In genomic region chr13:21323405-21323804, GRCm38 (mm10) we compare ENCODE assay signal across 10 mouse cellular contexts. TPM values are rescaled to one million over a fixed set of nuclear protein-coding genes. Genes with fewer than 3 reads are reported as not detected.
A peak's percentile ranks its signal among the peaks of the same experiment; 100 is the strongest.
DNase-seq lines count a peak whose midpoint lies in the region; ATAC-seq and TF ChIP-seq lines count a peak whose summit lies in the region.
"Had no signal": no experiment of that assay in that cellular context is flagged by ENCODE, and none has a peak within 500 bp of the region (broad histone marks: within the 10 kb centered on the region; RNA-seq: fewer than 3 reads in every experiment).

No protein-coding gene starts in this region.

- no peak for DNase-seq in forebrain, embryonic 11.5 days (ENCODE audit: low spot score)
- DNase-seq in liver, postnatal 0 days = no peak
- no peak for DNase-seq in adrenal gland, postnatal 4 days (ENCODE audit: low spot score in 2 of 2)

- no peak overlapping the region for H3K27ac ChIP-seq in forebrain, embryonic 11.5 days (ENCODE audit: low read depth, low read length)
- H3K27ac ChIP-seq in forebrain, embryonic 13.5 days = no peak overlapping the region
- no peak overlapping the region for H3K27ac ChIP-seq in liver, embryonic 12.5 days
- no peak overlapping the region for H3K27ac ChIP-seq in liver, postnatal 0 days (ENCODE audit: low read depth)
- no peak overlapping the region for H3K27ac ChIP-seq in midbrain, embryonic 15.5 days

- TF ChIP-seq EP300 in liver, postnatal 0 days (IDR thresholded peaks at IDR 0.05; ENCODE audit: low read depth) = no peak

- H3K9ac ChIP-seq in forebrain, embryonic 11.5 days (ENCODE audit: low read length) = no peak overlapping the region
- no peak overlapping the region for H3K9ac ChIP-seq in forebrain, embryonic 13.5 days
- H3K9ac ChIP-seq in liver, embryonic 12.5 days = no peak overlapping the region
- no peak overlapping the region for H3K9ac ChIP-seq in liver, postnatal 0 days (replicated peaks)
- no peak overlapping the region for H3K9ac ChIP-seq in midbrain, embryonic 15.5 days

- ATAC-seq in forebrain, embryonic 11.5 days (replicated peaks; ENCODE audit: low FRiP score) = no peak
- ATAC-seq in forebrain, embryonic 13.5 days = no peak
- ATAC-seq in liver, embryonic 12.5 days = no peak
- ATAC-seq in liver, postnatal 0 days = no peak
- peak; percentile 29; the same call in 1 of the 2 replicates for ATAC-seq in granulocyte monocyte progenitor cell, adult 5-6 weeks (replicated peaks; ENCODE audit: poor library complexity, severe bottlenecking)
- no peak for ATAC-seq in midbrain, embryonic 15.5 days (replicated peaks)
- ATAC-seq in monocyte, adult 5-6 weeks (replicated peaks; ENCODE audit: insufficient number of reproducible peaks, low FRiP score, low TSS enrichment, poor library complexity, severe bottlenecking) = no peak

- no peak for TF ChIP-seq CTCF in liver, postnatal 0 days (IDR thresholded peaks at IDR 0.05; ENCODE audit: low read depth)

- no peaks in the 10 kb centered on the region for H3K9me3 ChIP-seq in forebrain, embryonic 11.5 days (ENCODE audit: control insufficient read depth, low read length)
- H3K9me3 ChIP-seq in forebrain, embryonic 13.5 days (replicated peaks) = no peaks in the 10 kb centered on the region
- no peaks in the 10 kb centered on the region for H3K9me3 ChIP-seq in liver, embryonic 12.5 days (replicated peaks)
- H3K9me3 ChIP-seq in liver, postnatal 0 days (ENCODE audit: low read length) = no peaks in the 10 kb centered on the region
- H3K9me3 ChIP-seq in midbrain, embryonic 15.5 days = no peaks in the 10 kb centered on the region

- 0 out of 2 replicates have a peak, but pooled peaks cover 2% of the 10 kb centered on the region for H3K4me1 ChIP-seq in forebrain, embryonic 11.5 days (replicated peaks; ENCODE audit: control insufficient read depth, insufficient read depth, low read length)
- H3K4me1 ChIP-seq in forebrain, embryonic 13.5 days = peaks cover 13% of the 10 kb centered on the region
- peaks cover 19% of the 10 kb centered on the region for H3K4me1 ChIP-seq in liver, embryonic 12.5 days
- H3K4me1 ChIP-seq in liver, postnatal 0 days (ENCODE audit: insufficient read depth) = peaks cover 8% of the 10 kb centered on the region
- peaks cover 6% of the 10 kb centered on the region for H3K4me1 ChIP-seq in midbrain, embryonic 15.5 days

- H3K27me3 ChIP-seq in forebrain, embryonic 11.5 days (ENCODE audit: control insufficient read depth, insufficient read depth, low read length) = no peaks in the 10 kb centered on the region
- H3K27me3 ChIP-seq in forebrain, embryonic 13.5 days = peaks cover 14% of the 10 kb centered on the region; the same call in 1 of the 2 replicates
- H3K27me3 ChIP-seq in liver, embryonic 12.5 days (replicated peaks) = peaks cover 57% of the 10 kb centered on the region
- H3K27me3 ChIP-seq in liver, postnatal 0 days (ENCODE audit: insufficient read depth, low read length) = 0 out of 2 replicates have a peak, but pooled peaks cover 8% of the 10 kb centered on the region
- H3K27me3 ChIP-seq in midbrain, embryonic 15.5 days (replicated peaks) = peaks cover 5% of the 10 kb centered on the region; the same call in 1 of the 2 replicates

- peak overlapping the region; percentile 51; the same call in 1 of the 2 replicates for H3K4me2 ChIP-seq in forebrain, embryonic 11.5 days (ENCODE audit: low read depth, low read length, severe bottlenecking)
- H3K4me2 ChIP-seq in forebrain, embryonic 13.5 days = no peak overlapping the region
- H3K4me2 ChIP-seq in liver, embryonic 12.5 days = peak overlapping the region; percentile 58
- H3K4me2 ChIP-seq in liver, postnatal 0 days (ENCODE audit: low read depth, low read length) = no peak overlapping the region
- H3K4me2 ChIP-seq in midbrain, embryonic 15.5 days = peak overlapping the region; percentile 43; the same call in 1 of the 2 replicates

- no peak overlapping the region for H3K4me3 ChIP-seq in forebrain, embryonic 11.5 days (ENCODE audit: low read depth, low read length)
- H3K4me3 ChIP-seq in forebrain, embryonic 13.5 days = no peak overlapping the region
- H3K4me3 ChIP-seq in liver, embryonic 12.5 days = 0 out of 2 replicates have a peak overlapping the region, but pooled peaks have one; percentile 0
- no peak overlapping the region for H3K4me3 ChIP-seq in liver, postnatal 0 days (ENCODE audit: low read depth, low read length)
- H3K4me3 ChIP-seq in midbrain, embryonic 15.5 days = no peak overlapping the region

- no peaks in the 10 kb centered on the region for H3K36me3 ChIP-seq in forebrain, embryonic 11.5 days (ENCODE audit: control insufficient read depth, insufficient read depth, low read length)
- no peaks in the 10 kb centered on the region for H3K36me3 ChIP-seq in forebrain, embryonic 13.5 days (ENCODE audit: poor library complexity, severe bottlenecking)
- no peaks in the 10 kb centered on the region for H3K36me3 ChIP-seq in liver, embryonic 12.5 days
- no peaks in the 10 kb centered on the region for H3K36me3 ChIP-seq in liver, postnatal 0 days (replicated peaks; ENCODE audit: insufficient read depth, low read length)
- no peaks in the 10 kb centered on the region for H3K36me3 ChIP-seq in midbrain, embryonic 15.5 days (replicated peaks)

- WGBS in forebrain, embryonic 11.5 days = 62% methylated on average over 6 of the region's 6 CpGs
- WGBS in forebrain, embryonic 13.5 days = 67% methylated on average over 6 of the region's 6 CpGs
- 43% methylated on average over 6 of the region's 6 CpGs for WGBS in liver, embryonic 12.5 days (ENCODE audit: insufficient replicate concordance)
- WGBS in liver, postnatal 0 days (ENCODE audit: insufficient replicate concordance) = 46% methylated on average over 6 of the region's 6 CpGs
- 65% methylated on average over 6 of the region's 6 CpGs for WGBS in midbrain, embryonic 15.5 days

RNA-seq across cellular contexts. Expression of gene Gpx6, which starts 11.5 kb away (rescaled TPM):
- polyA plus RNA-seq in forebrain, embryonic 11.5 days (2014; fragmentation: Nextera tagmentation; extraction: Ambion mirVana) = not detected in 2 replicates
- not detected in 2 replicates for polyA plus RNA-seq in forebrain, embryonic 13.5 days (2015; fragmentation: Nextera tagmentation; extraction: Ambion mirVana)
- polyA plus RNA-seq in liver, embryonic 12.5 days (2016; fragmentation: Nextera tagmentation; extraction: Ambion mirVana) = not detected in 2 replicates
- polyA plus RNA-seq in liver, postnatal 0 days (2015; fragmentation: Nextera tagmentation; extraction: Ambion mirVana) = 0.08 and 0.18 TPM in 2 replicates
- not detected in 2 replicates for total RNA-seq in granulocyte monocyte progenitor cell, adult 5-6 weeks (2014; fragmentation: Nextera tagmentation)
- total RNA-seq in granulocyte monocyte progenitor cell, adult 5-6 weeks (2017) = not detected in 2 replicates
- polyA plus RNA-seq in midbrain, embryonic 15.5 days (2015; fragmentation: Nextera tagmentation; extraction: Ambion mirVana) = not detected in 2 replicates
- under 1 TPM in 1 of 2 experiments, not detected in 1; 0.81 TPM for total RNA-seq in adrenal gland, postnatal 4 days (2021)
- total RNA-seq in monocyte, adult 5-6 weeks (2017) = not detected in 3 replicates
- total RNA-seq: left cerebral cortex, postnatal 36 days had no signal

RNA-seq across cellular contexts. Expression of gene Olfr1367, which starts 23.3 kb away (rescaled TPM):
- polyA plus RNA-seq in forebrain, embryonic 11.5 days (2014; fragmentation: Nextera tagmentation; extraction: Ambion mirVana) = not detected in 2 replicates
- polyA plus RNA-seq in forebrain, embryonic 13.5 days (2015; fragmentation: Nextera tagmentation; extraction: Ambion mirVana) = not detected in 2 replicates
- polyA plus RNA-seq in liver, embryonic 12.5 days (2016; fragmentation: Nextera tagmentation; extraction: Ambion mirVana) = not detected in 2 replicates
- polyA plus RNA-seq in liver, postnatal 0 days (2015; fragmentation: Nextera tagmentation; extraction: Ambion mirVana) = not detected in 2 replicates
- not detected in 2 replicates for total RNA-seq in granulocyte monocyte progenitor cell, adult 5-6 weeks (2014; fragmentation: Nextera tagmentation)
- total RNA-seq in granulocyte monocyte progenitor cell, adult 5-6 weeks (2017) = not detected in 2 replicates
- not detected in 2 replicates for polyA plus RNA-seq in midbrain, embryonic 15.5 days (2015; fragmentation: Nextera tagmentation; extraction: Ambion mirVana)
- not detected for total RNA-seq in adrenal gland, postnatal 4 days (2021)
- not detected in 3 replicates for total RNA-seq in monocyte, adult 5-6 weeks (2017)
- total RNA-seq: left cerebral cortex, postnatal 36 days had no signal
- polyA plus RNA-seq: gonadal fat pad, adult 2 months had no signal

RNA-seq across cellular contexts. Expression of gene Gpx5, which starts 30.9 kb away (rescaled TPM):
- not detected in 2 replicates for polyA plus RNA-seq in forebrain, embryonic 11.5 days (2014; fragmentation: Nextera tagmentation; extraction: Ambion mirVana)
- not detected in 2 replicates for polyA plus RNA-seq in forebrain, embryonic 13.5 days (2015; fragmentation: Nextera tagmentation; extraction: Ambion mirVana)
- polyA plus RNA-seq in liver, embryonic 12.5 days (2016; fragmentation: Nextera tagmentation; extraction: Ambion mirVana) = not detected in 2 replicates
- not detected in 2 replicates for polyA plus RNA-seq in liver, postnatal 0 days (2015; fragmentation: Nextera tagmentation; extraction: Ambion mirVana)
- total RNA-seq in granulocyte monocyte progenitor cell, adult 5-6 weeks (2014; fragmentation: Nextera tagmentation) = not detected in 2 replicates
- not detected in 2 replicates for total RNA-seq in granulocyte monocyte progenitor cell, adult 5-6 weeks (2017)
- polyA plus RNA-seq in midbrain, embryonic 15.5 days (2015; fragmentation: Nextera tagmentation; extraction: Ambion mirVana) = not detected in 2 replicates
- not detected for total RNA-seq in adrenal gland, postnatal 4 days (2021)
- not detected in 3 replicates for total RNA-seq in monocyte, adult 5-6 weeks (2017)
- total RNA-seq: left cerebral cortex, postnatal 36 days had no signal

RNA-seq across cellular contexts. Expression of gene Zscan12, which starts 39.2 kb away (rescaled TPM):
- polyA plus RNA-seq in forebrain, embryonic 11.5 days (2014; fragmentation: Nextera tagmentation; extraction: Ambion mirVana) = 20.5 and 22.4 TPM in 2 replicates
- polyA plus RNA-seq in forebrain, embryonic 13.5 days (2015; fragmentation: Nextera tagmentation; extraction: Ambion mirVana) = 16.4 and 18.1 TPM in 2 replicates
- 5.5 and 5.8 TPM in 2 replicates for polyA plus RNA-seq in liver, embryonic 12.5 days (2016; fragmentation: Nextera tagmentation; extraction: Ambion mirVana)
- 2.4 and 2.7 TPM in 2 replicates for polyA plus RNA-seq in liver, postnatal 0 days (2015; fragmentation: Nextera tagmentation; extraction: Ambion mirVana)
- 8.4 and 8.6 TPM in 2 replicates for total RNA-seq in granulocyte monocyte progenitor cell, adult 5-6 weeks (2014; fragmentation: Nextera tagmentation)
- 11.1 and 20.0 TPM in 2 replicates for total RNA-seq in granulocyte monocyte progenitor cell, adult 5-6 weeks (2017)
- polyA plus RNA-seq in midbrain, embryonic 15.5 days (2015; fragmentation: Nextera tagmentation; extraction: Ambion mirVana) = 12.2 and 13.0 TPM in 2 replicates
- 10 to 100 TPM; 12.0 to 13.0 TPM for total RNA-seq in adrenal gland, postnatal 4 days (2021)
- total RNA-seq in monocyte, adult 5-6 weeks (2017) = 4.3 to 8.4 TPM (median 7.9 TPM) in 3 replicates

Comparison
In these comparisons a context has a peak if more than half of its experiments do, and no peak if none do; other contexts are left out.
1. H3K4me2 ChIP-seq: peak in forebrain, embryonic 11.5 days (single experiment), liver, embryonic 12.5 days (single experiment) and midbrain, embryonic 15.5 days (single experiment); none in forebrain, embryonic 13.5 days (single experiment) and liver, postnatal 0 days (single experiment).